11 mouse cellular contexts compared by ENCODE assay signal in the genomic region with DNA sequence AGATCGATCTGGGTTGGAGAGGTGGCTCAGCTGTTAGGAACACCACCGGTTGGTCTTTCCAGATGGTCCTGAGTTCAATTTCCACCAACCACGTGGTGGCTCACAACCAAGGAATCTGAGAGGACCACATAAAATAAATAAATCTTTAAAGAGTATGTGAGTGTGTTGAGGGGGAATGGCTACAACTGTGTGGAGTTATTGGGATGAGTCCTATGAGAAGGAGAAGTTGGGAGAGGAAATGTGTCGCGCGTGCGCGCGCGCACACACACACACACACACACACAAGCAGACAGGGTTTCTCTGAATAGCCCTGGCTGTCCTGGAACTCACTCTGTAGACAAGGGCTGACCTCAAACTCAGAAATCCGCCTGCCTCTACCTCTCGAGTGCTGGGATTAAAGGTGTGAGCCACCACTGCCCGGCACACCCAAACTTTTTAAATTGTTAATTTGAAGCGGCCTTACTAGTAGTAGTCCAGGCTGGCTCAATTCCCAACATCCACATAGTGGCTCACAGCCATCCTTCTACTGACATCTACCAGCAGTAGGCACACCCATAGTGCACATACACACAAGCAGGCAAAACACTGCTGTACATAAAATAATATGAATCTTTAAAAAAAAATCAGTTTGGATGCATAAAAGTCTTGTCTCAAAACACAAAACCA. TPM values are rescaled to one million over a fixed set of nuclear protein-coding genes. Genes with fewer than 3 reads are reported as not detected.
A peak's percentile ranks its signal among the peaks of the same experiment; 100 is the strongest.
DNase-seq lines count a peak whose midpoint lies in the region; ATAC-seq and TF ChIP-seq lines count a peak whose summit lies in the region.
"Had no signal": no experiment of that assay in that cellular context is flagged by ENCODE, and none has a peak within 500 bp of the region (broad histone marks: within the 10 kb centered on the region; RNA-seq: fewer than 3 reads in every experiment).

No protein-coding gene starts in this region.

- TF ChIP-seq CTCF in intestine, postnatal 0 days (IDR thresholded peaks at IDR 0.05; ENCODE audit: low read depth): no peak
- TF ChIP-seq CTCF in E14TG2a.4 (conservative IDR thresholded peaks at IDR 0.05; ENCODE audit: low read length): no peak

- no peaks in the 10 kb centered on the region for H3K9me3 ChIP-seq in intestine, embryonic 14.5 days (ENCODE audit: control insufficient read depth, low read length)
- no peaks in the 10 kb centered on the region for H3K9me3 ChIP-seq in intestine, postnatal 0 days (ENCODE audit: control insufficient read depth)
- no peaks in the 10 kb centered on the region for H3K9me3 ChIP-seq in E14TG2a.4 (ENCODE audit: low read length)
- H3K9me3 ChIP-seq in liver, embryonic 11.5 days (ENCODE audit: control insufficient read depth, low read length): no peaks in the 10 kb centered on the region
- H3K9me3 ChIP-seq: neural tube, embryonic 13.5 days had no signal

- H3K4me2 ChIP-seq in intestine, embryonic 14.5 days (ENCODE audit: low read length): peak overlapping the region; percentile 55
- no peak overlapping the region; the same call in 1 of the 2 replicates for H3K4me2 ChIP-seq in intestine, postnatal 0 days (replicated peaks; ENCODE audit: low read depth)
- H3K4me2 ChIP-seq in liver, embryonic 11.5 days: peak overlapping the region; percentile 96

- no peaks in the 10 kb centered on the region for H3K27me3 ChIP-seq in intestine, embryonic 14.5 days (replicated peaks; ENCODE audit: control insufficient read depth, insufficient read depth, low read length)
- H3K27me3 ChIP-seq in intestine, postnatal 0 days (replicated peaks; ENCODE audit: control insufficient read depth, insufficient read depth, low read length): no peaks in the 10 kb centered on the region
- no peaks in the 10 kb centered on the region for H3K27me3 ChIP-seq in E14TG2a.4 (ENCODE audit: insufficient read depth, low read length)
- H3K27me3 ChIP-seq in liver, embryonic 11.5 days (replicated peaks; ENCODE audit: control insufficient read depth, insufficient read depth, low read length): no peaks in the 10 kb centered on the region
- H3K27me3 ChIP-seq: neural tube, embryonic 13.5 days had no signal

- no peak overlapping the region for H3K9ac ChIP-seq in intestine, embryonic 14.5 days (ENCODE audit: low read length)
- no peak overlapping the region for H3K9ac ChIP-seq in intestine, postnatal 0 days (ENCODE audit: low read depth, low read length)
- H3K9ac ChIP-seq in liver, embryonic 11.5 days (ENCODE audit: low read depth, low read length): no peak overlapping the region
- H3K9ac ChIP-seq: neural tube, embryonic 13.5 days had no signal

- no peak overlapping the region for H3K27ac ChIP-seq in intestine, embryonic 14.5 days (ENCODE audit: low read depth)
- no peak overlapping the region for H3K27ac ChIP-seq in intestine, postnatal 0 days (ENCODE audit: low read depth, low read length)
- H3K27ac ChIP-seq in liver, embryonic 11.5 days (ENCODE audit: low read depth, low read length): peak overlapping the region; percentile 3; the same call in 1 of the 2 replicates

- DNase-seq in intestine, embryonic 14.5 days (ENCODE audit: low spot score): no peak
- peak; percentile 57 for DNase-seq in ZHBTc4 (ENCODE audit: low read depth, low spot score)
- DNase-seq in liver, embryonic 11.5 days (ENCODE audit: low spot score): no peak
- no peak for DNase-seq in T-cell, adult 2 months (ENCODE audit: low spot score)

- peak overlapping the region; percentile 42; the same call in 1 of the 2 replicates for H3K4me3 ChIP-seq in intestine, embryonic 14.5 days (ENCODE audit: low read depth, low read length)
- no peak overlapping the region for H3K4me3 ChIP-seq in intestine, postnatal 0 days (ENCODE audit: low read depth, low read length)
- peak overlapping the region; percentile 77 for H3K4me3 ChIP-seq in E14TG2a.4 (replicated peaks; ENCODE audit: low read length)
- peak overlapping the region; percentile 10 for H3K4me3 ChIP-seq in liver, embryonic 11.5 days (ENCODE audit: low read depth, low read length)

- WGBS in intestine, embryonic 14.5 days: 71% methylated on average over 14 of the region's 14 CpGs
- 67% methylated on average over 14 of the region's 14 CpGs for WGBS in intestine, postnatal 0 days
- 46% methylated on average over 14 of the region's 14 CpGs for WGBS in liver, embryonic 11.5 days

- ATAC-seq in intestine, embryonic 14.5 days (replicated peaks; ENCODE audit: low FRiP score, low TSS enrichment, low read depth): no peak
- no peak for ATAC-seq in intestine, postnatal 0 days
- ATAC-seq in liver, embryonic 11.5 days (replicated peaks; ENCODE audit: low FRiP score): no peak
- ATAC-seq in granulocyte monocyte progenitor cell, adult 5-6 weeks (replicated peaks; ENCODE audit: poor library complexity, severe bottlenecking): no peak

- H3K4me1 ChIP-seq in intestine, embryonic 14.5 days (replicated peaks; ENCODE audit: control insufficient read depth, insufficient read depth, low read length): peaks cover 9% of the 10 kb centered on the region
- no peaks in the 10 kb centered on the region for H3K4me1 ChIP-seq in intestine, postnatal 0 days (replicated peaks; ENCODE audit: control insufficient read depth, insufficient read depth, low read length)
- peaks cover 66% of the 10 kb centered on the region for H3K4me1 ChIP-seq in E14TG2a.4 (replicated peaks; ENCODE audit: low read depth, low read length)
- H3K4me1 ChIP-seq in liver, embryonic 11.5 days (replicated peaks; ENCODE audit: control insufficient read depth, insufficient read depth, low read length): peaks cover 25% of the 10 kb centered on the region

- H3K36me3 ChIP-seq in intestine, embryonic 14.5 days (ENCODE audit: control insufficient read depth, insufficient read depth, low read length): peaks cover 2% of the 10 kb centered on the region; the same call in 1 of the 2 replicates
- no peaks in the 10 kb centered on the region for H3K36me3 ChIP-seq in intestine, postnatal 0 days (ENCODE audit: control insufficient read depth, insufficient read depth)
- peaks cover 5% of the 10 kb centered on the region for H3K36me3 ChIP-seq in E14TG2a.4 (ENCODE audit: insufficient read depth, low read length)
- H3K36me3 ChIP-seq in liver, embryonic 11.5 days (ENCODE audit: control insufficient read depth, insufficient read depth, low read length): no peaks in the 10 kb centered on the region

RNA-seq across cellular contexts. Expression of a gene that starts 18.0 kb away (rescaled TPM):
- 949 and 989 TPM in 2 replicates for polyA plus RNA-seq in intestine, embryonic 14.5 days (2014; fragmentation: Nextera tagmentation; extraction: Ambion mirVana)
- 345 and 371 TPM in 2 replicates for polyA plus RNA-seq in intestine, postnatal 0 days (2015; fragmentation: Nextera tagmentation; extraction: Ambion mirVana)
- polyA plus RNA-seq in liver, embryonic 11.5 days (2014; fragmentation: Nextera tagmentation; extraction: Ambion mirVana): 772 and 827 TPM in 2 replicates
- 126 and 139 TPM in 2 replicates for total RNA-seq in granulocyte monocyte progenitor cell, adult 5-6 weeks (2014; fragmentation: Nextera tagmentation)
- 236 and 280 TPM in 2 replicates for total RNA-seq in granulocyte monocyte progenitor cell, adult 5-6 weeks (2017)

RNA-seq across cellular contexts. Expression of a gene that starts 18.9 kb away (rescaled TPM):
- polyA plus RNA-seq in intestine, embryonic 14.5 days (2014; fragmentation: Nextera tagmentation; extraction: Ambion mirVana): 0.15 and 0.30 TPM in 2 replicates
- polyA plus RNA-seq in intestine, postnatal 0 days (2015; fragmentation: Nextera tagmentation; extraction: Ambion mirVana): 0.16 and 0.24 TPM in 2 replicates
- 0.18 and 0.34 TPM in 2 replicates for polyA plus RNA-seq in liver, embryonic 11.5 days (2014; fragmentation: Nextera tagmentation; extraction: Ambion mirVana)
- 0.96 TPM in 1 of 2 replicates, not detected in the other for total RNA-seq in granulocyte monocyte progenitor cell, adult 5-6 weeks (2014; fragmentation: Nextera tagmentation)
- total RNA-seq in granulocyte monocyte progenitor cell, adult 5-6 weeks (2017): 0.26 TPM in 1 of 2 replicates, not detected in the other
- total RNA-seq: gastrocnemius, postnatal 14 days had no signal
- polyA plus RNA-seq: embryonic facial prominence, embryonic 11.5 days; large intestine, adult 2 months had no signal

RNA-seq across cellular contexts. Expression of a gene that starts 25.9 kb away (rescaled TPM):
- 9.6 and 11.3 TPM in 2 replicates for polyA plus RNA-seq in intestine, embryonic 14.5 days (2014; fragmentation: Nextera tagmentation; extraction: Ambion mirVana)
- polyA plus RNA-seq in intestine, postnatal 0 days (2015; fragmentation: Nextera tagmentation; extraction: Ambion mirVana): 2.5 and 3.2 TPM in 2 replicates
- polyA plus RNA-seq in liver, embryonic 11.5 days (2014; fragmentation: Nextera tagmentation; extraction: Ambion mirVana): 18.5 and 19.4 TPM in 2 replicates
- 16.8 and 25.8 TPM in 2 replicates for total RNA-seq in granulocyte monocyte progenitor cell, adult 5-6 weeks (2014; fragmentation: Nextera tagmentation)
- 53.0 and 56.7 TPM in 2 replicates for total RNA-seq in granulocyte monocyte progenitor cell, adult 5-6 weeks (2017)

RNA-seq across cellular contexts. Expression of a gene that starts 33.3 kb away (rescaled TPM):
- polyA plus RNA-seq in intestine, embryonic 14.5 days (2014; fragmentation: Nextera tagmentation; extraction: Ambion mirVana): 48.4 and 50.9 TPM in 2 replicates
- polyA plus RNA-seq in intestine, postnatal 0 days (2015; fragmentation: Nextera tagmentation; extraction: Ambion mirVana): 35.7 and 42.8 TPM in 2 replicates
- 63.6 and 67.9 TPM in 2 replicates for polyA plus RNA-seq in liver, embryonic 11.5 days (2014; fragmentation: Nextera tagmentation; extraction: Ambion mirVana)
- 43.5 and 68.5 TPM in 2 replicates for total RNA-seq in granulocyte monocyte progenitor cell, adult 5-6 weeks (2014; fragmentation: Nextera tagmentation)
- 24.4 and 25.4 TPM in 2 replicates for total RNA-seq in granulocyte monocyte progenitor cell, adult 5-6 weeks (2017)
